Mouse (Mus musculus) cerebellum, adult 2 months (tissue): Measurements from ENCODE around the gene Il17rb.

Experiments
- CTCF ChIP-seq: fragments of 200-500 bp; IDR thresholded peaks from 2 replicates; pipeline ENCODE4 v1.5.1; 2011; ENCODE audit warnings: low read depth, mild to moderate bottlenecking, control low read depth, low read length, moderate library complexity, borderline replicate concordance; ENCODE audit not compliant: insufficient read depth
- POLR2A ChIP-seq: fragments of 200-500 bp; IDR thresholded peaks from 2 replicates; pipeline ENCODE4 v1.6.1; 2011; ENCODE audit warnings: low read length, control low read depth, borderline replicate concordance; ENCODE audit not compliant: insufficient read depth

DNA sequence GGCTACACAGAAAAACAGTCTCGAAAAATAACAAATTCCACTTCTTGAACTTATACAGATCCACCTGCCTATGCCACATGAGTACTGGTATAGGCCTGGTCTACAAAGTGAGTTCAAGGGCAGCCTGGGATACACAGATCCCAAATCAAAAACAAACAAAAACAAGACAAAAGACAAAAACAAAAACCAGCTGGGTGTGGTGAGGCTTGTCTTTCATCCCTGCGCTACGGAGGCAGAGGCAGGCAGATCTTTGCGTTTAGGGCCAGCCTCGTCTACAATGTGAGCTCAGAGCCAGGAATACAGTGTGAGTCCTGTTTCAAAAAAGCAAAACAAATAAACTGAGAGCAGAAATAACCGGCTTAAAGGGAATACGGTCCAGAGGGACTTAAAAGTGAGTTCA lies 41.1 kb downstream of the Il17rb start:
- TF ChIP-seq CTCF (no peak), POLR2A (no peak)
